Mouse (Mus musculus) cerebellum, adult 8-10 months (tissue): ENCODE data around the gene Acta2.
A peak's percentile ranks its signal among the peaks of the same experiment; 100 is the strongest.

Experiments
- DNase-seq: peaks from one replicate; pipeline ENCODE4 v3.0.0; 2022

The Acta2 gene

DNA sequence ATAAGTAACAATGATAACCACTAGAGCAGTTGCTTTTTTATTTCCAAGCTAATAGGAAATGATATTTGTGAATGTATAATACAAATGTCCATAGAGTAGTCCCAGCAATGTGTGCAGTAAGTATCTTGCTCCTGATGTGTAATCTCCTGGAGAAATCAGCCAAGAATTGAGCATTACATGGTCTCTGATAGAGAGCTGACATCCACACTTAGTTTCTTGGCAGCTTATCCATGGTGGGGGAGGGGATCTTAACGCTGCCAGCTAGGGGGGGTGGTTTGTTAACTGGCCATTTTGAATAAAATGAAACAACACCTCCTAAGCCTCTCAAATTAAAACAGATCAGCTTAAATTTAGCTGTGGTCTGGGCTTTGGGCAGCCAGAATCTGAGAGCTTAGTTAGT is 13.6 kb upstream of the Acta2 start:
- no peak for DNase-seq

DNA sequence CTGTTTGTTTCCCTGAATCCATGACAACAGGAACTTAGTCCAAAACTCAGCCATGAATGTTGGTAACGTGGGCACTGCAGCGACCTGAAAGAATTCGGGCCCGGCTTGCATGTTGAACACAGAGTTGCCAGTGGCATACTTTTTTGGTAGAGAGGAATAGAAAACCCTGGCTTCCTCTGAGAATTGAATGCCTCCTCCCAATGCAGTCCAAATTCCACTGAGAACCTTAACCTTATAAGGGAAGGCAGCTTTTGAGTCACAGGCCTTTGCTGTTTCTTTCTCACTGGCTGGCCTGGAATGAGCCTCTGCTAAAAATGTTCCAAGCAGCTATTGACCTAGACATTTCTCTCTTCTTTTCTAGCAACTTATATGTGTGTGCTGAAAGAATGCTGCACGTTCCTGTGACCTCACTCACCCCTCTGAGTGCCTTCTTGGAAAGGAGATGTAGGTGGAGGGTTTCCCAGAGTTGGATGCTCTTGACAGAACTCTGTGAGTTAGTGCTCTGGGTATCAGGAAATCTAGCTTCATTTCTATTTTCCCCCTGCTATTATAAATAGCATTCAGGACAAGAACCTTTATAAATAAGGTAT is 10.3 kb upstream of the Acta2 start:
- DNase-seq = no peak

DNA sequence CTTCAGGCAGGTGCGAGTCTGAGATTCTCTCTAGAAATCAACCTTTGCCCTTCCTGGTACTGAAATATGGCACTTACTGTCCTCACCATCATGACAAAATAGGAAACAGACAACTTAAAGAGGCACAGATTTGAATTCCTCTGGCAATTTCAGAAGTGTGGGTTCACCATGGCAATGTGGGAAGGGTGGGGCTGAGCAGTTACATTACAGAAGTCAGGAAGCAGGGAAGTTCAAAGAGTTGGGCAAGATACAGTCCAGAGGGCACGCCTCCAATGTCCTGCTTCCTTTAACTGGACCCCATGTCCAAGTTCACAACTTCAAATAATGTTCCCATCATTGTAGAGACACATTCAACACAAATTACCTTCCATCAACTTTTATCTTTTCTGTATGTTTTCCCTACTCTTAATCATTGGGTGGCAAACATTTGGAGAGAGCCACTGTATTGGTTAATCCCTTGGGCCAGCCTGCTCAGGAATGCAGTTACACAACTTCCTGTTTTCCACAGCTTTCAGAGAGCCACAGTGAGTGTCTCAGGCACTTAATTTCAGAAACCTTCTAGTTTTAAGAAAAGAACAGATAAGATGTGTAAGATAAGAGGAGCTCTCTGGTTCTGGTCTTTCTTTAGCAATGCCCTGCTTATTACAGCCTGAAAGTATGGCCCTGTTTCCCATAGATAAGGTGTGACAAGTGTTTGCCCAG is 7.0 kb upstream of the Acta2 start:
- DNase-seq = no peak

DNA sequence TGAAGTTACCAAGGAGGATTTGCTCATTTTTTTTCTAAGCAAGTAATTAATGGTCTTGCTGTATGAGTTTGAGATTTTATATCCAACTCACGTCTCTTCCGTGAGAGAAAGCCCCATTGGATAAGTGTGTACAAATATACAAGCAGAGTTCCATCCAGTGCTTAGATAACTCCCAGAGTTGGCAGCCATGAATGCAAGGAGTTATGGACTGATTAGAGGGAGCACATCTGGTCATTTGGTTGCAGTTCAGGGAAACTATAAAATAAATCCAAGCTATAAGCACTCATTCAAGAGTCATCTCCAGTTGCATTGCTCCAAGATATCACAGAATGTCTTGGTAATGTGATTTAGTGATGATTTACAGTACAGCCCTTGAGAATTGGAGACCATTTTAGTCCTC is 1.5 kb upstream of the Acta2 start:
- DNase-seq = no peak

DNA sequence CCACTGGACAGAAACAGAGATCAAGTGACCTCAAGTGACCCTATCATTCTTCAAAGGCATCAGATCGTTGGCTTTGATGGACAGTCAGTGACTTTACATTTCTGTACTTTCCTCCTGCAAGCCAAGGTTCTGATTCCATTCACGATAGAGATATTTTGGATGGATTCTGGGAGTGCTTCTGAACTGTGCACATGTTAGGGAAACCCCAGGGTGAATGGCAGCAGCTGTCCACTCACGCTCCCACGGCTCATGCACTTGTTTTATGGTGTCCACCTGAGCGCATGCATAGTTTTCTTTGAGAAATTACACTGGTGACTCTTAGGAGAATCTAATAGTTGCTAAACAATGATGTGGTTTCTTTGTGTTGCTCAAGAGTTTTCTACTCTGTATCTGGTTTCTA is 759 bp upstream of the Acta2 start:
- DNase-seq = no peak

DNA sequence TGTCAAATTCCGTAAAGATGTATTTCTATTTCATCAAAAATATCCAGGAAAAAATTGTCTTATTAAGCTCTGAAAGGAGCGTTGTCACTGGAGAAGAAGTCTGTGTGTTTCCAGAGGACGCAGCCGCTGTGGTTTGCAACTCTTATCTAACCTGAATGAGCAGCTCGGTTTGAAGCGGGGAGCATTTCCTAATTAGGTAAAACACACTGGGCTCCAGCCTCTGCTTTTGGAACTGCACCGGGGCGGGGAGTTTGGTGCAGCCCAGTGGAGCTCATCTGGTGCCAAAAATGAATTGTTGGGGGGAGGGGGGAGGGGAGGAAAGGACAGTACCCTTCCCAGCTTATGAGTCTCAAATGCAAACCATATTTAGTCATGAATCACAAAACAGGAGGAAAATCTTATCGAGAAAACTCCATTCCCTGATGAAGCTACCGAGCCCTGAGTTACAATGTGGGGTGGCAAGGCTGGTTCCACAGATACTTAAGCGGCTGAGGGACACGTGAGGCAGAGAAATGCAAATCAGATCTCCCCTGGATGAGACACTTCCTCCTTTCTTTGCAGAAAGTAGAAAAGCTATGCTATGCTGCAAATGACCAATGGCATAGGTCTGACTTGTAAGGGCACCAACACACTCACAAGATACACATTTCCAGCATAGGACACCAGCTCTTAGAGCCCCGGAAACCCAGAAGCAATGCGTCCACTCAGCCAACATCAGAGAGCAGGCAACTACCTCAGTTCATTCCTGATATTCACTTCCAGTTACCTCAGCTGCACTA is 1.1 kb downstream of the Acta2 start:
- no peak for DNase-seq

DNA sequence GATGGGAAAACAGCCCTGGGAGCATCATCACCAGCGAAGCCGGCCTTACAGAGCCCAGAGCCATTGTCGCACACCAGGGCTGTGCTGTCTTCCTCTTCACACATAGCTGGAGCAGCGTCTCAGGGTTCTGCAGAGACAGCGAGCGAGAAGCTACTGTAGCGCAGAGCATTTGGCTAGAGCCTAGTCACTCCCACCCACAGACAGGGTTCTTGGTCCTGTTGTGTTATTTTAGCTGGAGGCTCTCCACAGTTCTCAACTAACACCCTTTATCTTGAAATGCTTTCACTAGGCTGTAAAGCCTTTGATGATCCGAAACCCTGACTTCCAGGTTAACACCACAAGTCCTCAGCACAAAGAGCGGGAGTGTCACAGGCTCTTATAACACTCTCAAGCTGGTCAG is 2.9 kb downstream of the Acta2 start:
- no peak for DNase-seq

DNA sequence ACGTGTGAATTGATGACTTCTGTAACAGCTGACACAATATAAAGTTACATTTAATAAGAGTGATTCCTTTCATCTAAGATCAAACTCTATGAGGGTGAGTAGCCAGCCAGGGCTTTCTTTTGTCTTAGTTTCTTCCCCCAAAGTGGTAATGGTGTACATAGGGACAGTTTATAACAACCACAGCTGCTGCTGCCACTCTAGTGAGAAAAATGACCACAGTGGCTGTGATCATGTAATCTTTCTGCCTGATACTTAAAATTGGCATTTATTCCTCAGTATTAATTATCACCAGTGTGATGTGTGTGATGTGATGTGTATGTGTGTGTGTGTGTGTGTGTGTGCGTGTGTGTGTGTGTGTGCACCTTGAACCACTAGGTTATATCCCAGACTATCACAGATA is 3.5 kb downstream of the Acta2 start:
- no peak for DNase-seq

DNA sequence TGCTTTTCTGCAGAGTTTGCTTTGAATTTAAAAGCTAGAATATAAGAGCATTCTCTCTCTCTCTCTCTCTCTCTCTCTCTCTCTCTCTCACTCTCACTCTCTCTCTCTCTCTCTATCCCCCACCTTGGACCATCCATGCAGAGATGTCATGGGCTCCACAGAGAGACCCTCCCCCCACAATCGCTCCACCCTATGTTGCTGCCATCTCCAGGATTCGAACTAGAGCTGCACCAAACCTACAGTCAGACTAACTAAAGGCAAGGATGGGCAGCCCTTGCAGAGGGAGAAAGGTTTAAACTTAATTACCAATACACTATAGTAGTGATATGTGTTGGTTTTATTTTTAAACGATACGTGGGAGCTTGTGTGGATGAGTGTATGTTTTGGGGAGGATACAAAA is 4.8 kb downstream of the Acta2 start:
- no peak for DNase-seq

DNA sequence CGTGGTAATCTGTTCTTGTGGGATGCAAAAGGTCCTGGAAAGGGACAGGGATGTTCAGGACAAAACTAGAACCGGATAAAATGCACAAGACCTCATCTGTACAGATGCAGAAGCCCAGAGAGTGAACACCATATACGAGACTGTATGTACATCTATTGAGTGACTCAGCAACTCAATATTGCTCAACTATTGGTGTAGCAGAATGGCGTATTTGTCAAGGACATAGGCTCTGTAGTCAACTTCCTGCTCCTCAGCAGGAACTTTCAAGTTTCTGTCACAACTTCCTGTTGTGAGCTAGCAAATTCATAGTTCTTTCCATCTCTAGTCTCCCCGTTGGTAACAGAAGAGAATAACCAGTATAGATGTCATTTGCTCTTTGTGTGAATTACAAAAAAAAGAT is 6.8 kb downstream of the Acta2 start:
- DNase-seq = no peak

DNA sequence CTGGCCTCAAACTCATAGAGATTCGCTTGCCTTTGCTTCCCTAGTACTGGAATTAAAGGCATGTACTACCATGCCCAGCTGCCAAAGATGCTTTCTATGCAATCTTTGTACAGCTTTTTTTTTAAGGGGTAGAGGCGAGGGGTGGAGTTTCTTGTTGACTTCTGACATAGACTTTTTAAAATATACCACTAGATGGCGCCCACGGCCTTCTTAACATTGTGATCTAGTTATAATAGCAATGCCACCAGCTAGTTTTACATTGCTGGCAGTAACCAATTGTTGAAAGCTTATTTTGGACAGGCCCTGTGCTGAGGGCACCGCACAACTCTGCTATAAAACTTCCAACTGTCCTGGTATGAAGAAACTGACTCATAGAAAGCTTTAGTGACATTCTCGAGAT is 11.3 kb downstream of the Acta2 start:
- peak; percentile 35 for DNase-seq

DNA sequence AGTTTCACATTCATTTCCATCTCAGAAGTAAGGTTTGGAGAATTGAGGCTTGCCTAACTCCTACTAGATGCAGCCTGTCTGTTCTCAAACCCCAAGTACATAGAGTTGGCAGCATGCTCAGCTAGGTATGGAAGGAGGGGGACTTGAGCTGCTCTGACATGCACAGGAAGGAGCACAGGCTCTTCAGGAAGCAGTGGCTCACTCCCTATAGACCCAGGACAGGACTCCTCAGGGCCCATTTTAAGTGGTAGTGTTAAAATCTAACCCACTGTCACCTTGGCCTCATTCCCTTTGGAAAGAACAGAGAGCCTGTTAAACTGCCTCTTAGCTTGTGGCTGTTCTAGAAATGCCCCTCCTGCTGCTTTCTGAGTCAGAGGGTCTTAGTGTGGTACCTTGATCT is 12.5 kb downstream of the Acta2 start:
- no peak for DNase-seq

DNA sequence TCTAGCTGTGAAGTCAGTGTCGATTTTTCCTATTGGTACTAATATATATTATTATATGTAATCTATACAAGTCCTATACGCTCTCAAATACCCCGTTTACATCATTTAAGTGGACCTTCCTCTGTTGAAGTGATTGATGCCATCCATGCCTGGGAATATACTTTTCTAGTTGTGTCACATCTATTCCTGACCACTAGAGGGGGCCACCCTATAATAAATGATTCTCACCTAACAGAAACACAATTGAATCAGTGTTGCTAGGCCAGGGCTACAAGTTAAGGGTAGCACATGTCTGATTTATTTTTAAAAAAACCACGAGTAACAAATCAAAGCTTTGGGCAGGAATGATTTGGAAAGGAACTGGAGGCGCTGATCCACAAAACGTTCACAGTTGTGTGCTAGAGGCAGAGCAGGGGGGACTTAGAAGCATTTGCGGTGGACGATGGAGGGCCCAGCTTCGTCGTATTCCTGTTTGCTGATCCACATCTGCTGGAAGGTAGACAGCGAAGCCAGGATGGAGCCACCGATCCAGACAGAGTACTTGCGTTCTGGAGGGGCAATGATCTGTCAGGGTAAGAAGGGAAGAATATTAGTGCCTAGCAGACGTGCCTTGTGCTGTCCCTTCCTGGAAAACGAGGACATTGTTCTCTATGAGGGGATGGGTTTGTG is 14.0 kb downstream of the Acta2 start:
- no peak for DNase-seq

DNA sequence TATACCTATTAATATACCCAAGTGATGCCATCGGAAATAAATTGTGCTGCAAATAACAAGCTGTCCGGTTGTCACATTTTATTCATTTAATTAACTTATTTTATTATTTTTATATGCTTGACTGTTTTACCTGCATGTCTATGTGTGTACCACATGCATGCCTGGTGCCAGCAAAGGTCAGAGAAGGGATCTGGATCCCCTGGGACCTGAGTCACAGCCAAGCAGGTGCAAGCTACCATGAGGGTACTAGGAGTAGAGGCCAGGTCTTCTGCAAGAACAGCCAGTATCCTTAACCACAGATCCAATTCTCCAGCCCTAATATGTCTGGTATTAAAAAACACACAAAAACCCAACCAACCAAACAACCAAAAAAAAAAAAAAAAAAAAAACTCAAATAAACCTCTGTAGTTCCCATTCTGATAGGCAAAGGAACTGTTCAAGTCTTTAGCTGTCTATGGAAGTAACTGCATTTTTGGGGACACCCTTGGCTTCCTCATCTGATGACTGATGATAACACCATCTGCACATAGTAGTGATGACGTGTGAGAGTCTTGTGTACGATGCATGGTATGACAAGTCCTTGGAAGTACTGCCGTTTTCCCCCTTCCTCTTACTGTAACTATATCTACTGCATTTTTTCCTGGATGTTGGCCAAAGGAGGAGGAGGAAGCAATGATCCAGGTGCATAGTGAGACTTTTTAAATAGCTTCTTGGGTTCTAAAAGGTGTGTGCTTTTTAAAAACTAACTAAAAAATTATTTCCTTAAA is 14.9 kb downstream of the Acta2 start:
- no peak for DNase-seq

DNA sequence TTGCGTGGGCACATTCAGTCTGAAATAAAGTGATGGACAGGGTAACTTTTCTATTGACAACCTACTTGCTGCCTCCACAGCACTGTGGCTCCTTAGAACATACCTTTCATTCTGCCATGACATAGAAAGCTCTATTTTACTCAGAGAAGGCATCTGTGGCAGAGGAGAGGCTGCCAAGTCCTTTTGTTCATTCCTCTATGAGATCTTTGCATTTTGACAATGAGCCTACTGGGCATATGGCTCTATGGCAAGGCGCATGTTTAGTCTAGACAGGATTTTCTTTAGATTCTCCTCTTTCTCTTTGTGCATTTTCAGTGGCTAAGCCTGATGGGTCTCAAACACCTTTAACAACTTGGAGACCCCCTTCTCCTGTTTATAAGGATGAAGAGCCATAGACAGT is 17.6 kb downstream of the Acta2 start:
- no peak for DNase-seq

DNA sequence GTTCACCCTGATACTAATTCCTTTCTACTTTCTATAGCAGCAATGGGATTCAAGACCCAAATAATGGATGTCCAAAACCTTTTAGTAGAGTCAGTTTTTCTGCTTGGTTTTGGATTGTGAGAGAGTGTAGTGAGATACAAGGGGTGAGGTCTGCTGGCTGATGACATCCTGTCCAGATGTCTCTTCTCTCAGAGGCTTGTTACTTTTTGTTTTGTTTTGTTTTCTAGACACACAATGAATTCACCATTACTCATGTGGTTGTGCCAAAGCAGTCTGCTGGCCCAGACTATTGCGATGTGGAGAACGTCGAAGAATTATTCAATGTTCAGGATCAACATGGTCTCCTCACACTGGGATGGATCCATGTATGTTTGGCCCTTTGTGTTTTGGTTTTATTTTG is 19.3 kb downstream of the Acta2 start:
- DNase-seq = no peak

DNA sequence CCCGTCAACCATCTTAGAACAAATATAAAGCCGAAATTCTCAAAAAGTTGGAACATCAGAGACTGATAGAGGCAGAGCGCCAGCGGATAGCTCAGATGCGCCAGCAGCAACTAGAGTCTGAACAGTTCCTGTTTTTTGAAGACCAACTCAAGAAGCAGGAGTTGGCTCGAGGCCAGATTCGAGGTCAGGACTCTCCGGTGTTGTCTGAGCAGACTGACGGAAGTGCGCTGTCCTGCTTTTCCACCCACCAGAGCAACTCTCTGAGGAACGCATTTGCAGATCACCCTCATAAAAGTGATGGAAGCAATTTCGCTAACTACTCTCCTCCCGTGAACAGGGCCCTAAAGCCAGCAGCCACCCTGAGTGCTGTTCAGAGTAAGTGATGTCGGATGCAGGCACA is 21.4 kb downstream of the Acta2 start:
- DNase-seq = no peak

DNA sequence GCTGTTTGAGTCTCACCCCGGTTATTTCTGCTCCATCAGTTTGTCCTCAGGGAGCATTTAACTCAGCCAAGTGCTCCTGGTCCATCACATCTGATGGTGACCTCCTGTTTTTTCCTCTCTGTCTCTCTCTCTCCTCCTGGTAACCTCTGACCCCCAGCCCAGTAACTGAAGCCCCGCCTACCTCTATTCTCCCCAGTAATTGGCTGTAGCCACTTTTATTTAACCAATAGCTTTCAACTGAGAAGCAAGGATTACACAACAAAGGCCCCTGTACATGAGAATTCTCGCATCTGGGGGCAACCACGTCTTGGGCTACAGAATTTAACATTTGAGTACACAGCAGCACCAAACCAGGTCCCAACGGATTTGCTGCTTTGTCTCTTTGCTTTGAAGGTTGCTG is 23.1 kb downstream of the Acta2 start:
- no peak for DNase-seq

DNA sequence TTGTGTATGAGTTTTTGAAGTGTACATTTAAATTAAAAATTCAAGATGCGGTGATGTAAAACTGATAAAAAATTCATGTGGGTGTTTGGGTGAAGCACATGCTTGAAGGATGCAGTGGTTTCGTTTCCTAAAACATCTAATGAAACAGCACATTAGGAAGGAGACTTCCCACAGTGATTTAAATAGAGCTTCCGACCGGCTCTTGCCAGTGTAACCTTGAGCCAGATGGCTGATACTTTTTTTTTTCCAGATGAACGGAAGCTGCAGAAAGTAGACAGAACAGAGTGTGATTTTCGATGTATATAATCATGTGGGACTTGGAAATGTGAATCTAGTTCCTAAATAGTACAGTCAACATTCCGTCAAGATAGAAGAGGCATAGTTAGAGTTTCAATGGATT is 23.8 kb downstream of the Acta2 start:
- no peak for DNase-seq

DNA sequence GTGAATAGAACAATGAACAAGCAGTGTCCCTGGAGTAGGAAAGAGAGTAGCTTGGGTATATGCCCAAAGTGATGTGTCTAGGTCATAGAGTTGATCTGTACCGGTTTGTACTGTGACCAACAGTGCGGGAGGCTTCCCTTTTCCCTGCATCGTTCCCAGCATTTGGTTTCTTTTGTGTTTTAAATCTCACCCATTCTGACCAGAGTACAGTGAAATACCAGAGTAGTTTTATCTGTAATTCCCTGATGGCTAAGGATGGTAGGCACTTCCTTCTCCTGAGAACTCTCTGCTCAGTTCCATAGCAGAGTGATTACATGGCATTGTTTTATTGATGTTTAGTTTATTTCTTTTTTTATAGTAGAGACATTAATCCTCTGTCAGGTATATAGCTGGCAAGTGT is 32.6 kb downstream of the Acta2 start:
- no peak for DNase-seq

DNA sequence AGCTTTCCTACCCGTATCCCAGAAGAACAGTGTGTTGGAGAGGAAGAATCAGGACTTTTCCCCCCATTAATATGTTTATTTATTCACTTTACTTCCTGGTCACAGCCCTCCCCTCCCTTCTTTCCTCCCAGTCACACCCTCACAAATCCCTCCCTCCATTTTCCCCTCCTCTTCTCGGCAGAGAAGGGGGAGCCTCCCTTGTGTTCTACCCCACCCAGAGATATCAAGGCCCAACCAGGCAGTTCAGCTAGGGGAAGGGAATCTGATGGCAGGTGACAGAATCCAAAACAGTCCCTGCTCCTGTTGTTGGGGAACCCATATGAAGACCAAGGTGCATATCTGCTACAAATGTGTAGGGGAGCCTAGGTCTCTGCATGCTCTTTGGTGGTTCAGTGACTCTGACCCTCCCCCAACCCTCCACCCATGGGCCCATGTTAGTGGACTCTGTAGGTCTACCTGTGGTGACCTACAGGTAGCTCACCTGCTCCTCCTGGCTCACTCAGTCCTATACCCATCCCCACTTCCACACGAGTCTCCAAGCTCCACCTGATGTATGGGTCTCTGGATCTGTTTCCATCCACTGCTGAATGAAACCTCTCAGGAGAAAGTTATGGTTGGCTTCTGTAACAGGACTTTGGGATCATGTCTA is 34.5 kb downstream of the Acta2 start:
- DNase-seq = no peak

DNA sequence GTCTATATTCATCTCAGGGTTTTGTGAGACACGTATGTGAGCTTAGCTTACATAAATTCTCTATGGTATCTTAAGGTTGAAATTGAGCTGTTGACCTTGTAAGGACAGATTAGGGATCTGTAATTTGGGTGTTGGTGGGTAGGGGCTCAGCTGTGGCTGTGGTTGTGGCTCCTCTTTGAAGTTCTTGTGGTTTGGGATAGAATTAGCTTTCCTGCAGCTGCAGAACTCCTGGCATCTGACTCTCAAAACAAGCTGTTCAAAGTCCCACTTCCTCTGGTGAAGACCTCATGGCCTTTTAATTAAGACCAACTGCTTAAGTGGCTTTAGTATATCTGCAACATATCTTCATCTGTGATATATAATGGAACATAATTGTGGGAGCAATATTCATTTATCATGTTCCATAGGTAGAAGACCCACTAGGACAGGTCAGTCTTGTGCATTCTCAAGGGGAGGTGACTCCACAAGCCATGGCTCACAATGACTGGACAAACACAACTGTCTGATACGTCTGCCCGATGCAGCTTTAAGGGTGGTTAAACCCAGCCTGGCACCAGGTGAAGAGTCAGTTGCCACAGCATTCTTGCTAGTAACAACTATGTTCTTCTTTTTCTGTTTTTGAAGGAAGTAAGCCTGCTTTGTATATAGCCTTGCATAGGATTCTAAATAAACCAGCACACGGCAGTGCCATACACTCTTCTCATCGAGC is 36.0 kb downstream of the Acta2 start:
- DNase-seq = no peak
